Mouse (Mus musculus) myocyte (in vitro differentiated cells): Measurements from ENCODE around the gene Inhbc.

Experiments used
- CEBPB ChIP-seq: IDR thresholded peaks from 2 replicates; pipeline ENCODE4 v1.6.1; 2011; ENCODE audit warnings: mild to moderate bottlenecking, moderate library complexity; ENCODE audit not compliant: poor library complexity, insufficient read depth, severe bottlenecking
- E2F4 ChIP-seq: IDR thresholded peaks from one replicate; pipeline ENCODE4 v1.6.1; 2011; ENCODE audit warnings: mild to moderate bottlenecking, control low read depth, moderate library complexity; ENCODE audit not compliant: insufficient read depth
- MYOD1 ChIP-seq, 3 experiments: IDR thresholded peaks; one replicate each; pipeline ENCODE4 v1.6.1; 2011; ENCODE audit warnings: control low read depth in 2 of 3, low read depth in 2 of 3, mild to moderate bottlenecking in 2 of 3, moderate library complexity in 1 of 3; ENCODE audit not compliant: insufficient read length in 2 of 3, control insufficient read depth in 1 of 3
- MYOG ChIP-seq, 3 experiments: IDR thresholded peaks; one replicate each; pipeline ENCODE4 v1.6.1; 2011; ENCODE audit warnings: control low read depth in 2 of 3, low read depth in 2 of 3, mild to moderate bottlenecking in 2 of 3; ENCODE audit not compliant: insufficient read length in 2 of 3, control insufficient read depth in 1 of 3, insufficient read depth in 1 of 3
- POLR2A ChIP-seq: IDR thresholded peaks from one replicate; pipeline ENCODE4 v1.6.1; 2011; ENCODE audit warnings: low read depth, mild to moderate bottlenecking, control low read depth, moderate library complexity; ENCODE audit not compliant: insufficient read length
- POLR2AphosphoS2 ChIP-seq: IDR thresholded peaks from one replicate; pipeline ENCODE4 v1.6.1; 2011; ENCODE audit warnings: low read depth, control low read depth; ENCODE audit not compliant: insufficient read length
- SRF ChIP-seq: IDR thresholded peaks from one replicate; pipeline ENCODE4 v1.6.1; 2011; ENCODE audit warnings: low read depth; ENCODE audit not compliant: control insufficient read depth, insufficient read length
- TCF12 ChIP-seq: IDR thresholded peaks from one replicate; pipeline ENCODE4 v1.6.1; 2011; ENCODE audit warnings: mild to moderate bottlenecking, control low read depth; ENCODE audit not compliant: poor library complexity, insufficient read depth, severe bottlenecking
- TCF3 ChIP-seq: IDR thresholded peaks from one replicate; pipeline ENCODE4 v1.6.1; 2011; ENCODE audit warnings: low read depth, control low read depth; ENCODE audit not compliant: insufficient read length
- USF1 ChIP-seq: IDR thresholded peaks from one replicate; pipeline ENCODE4 v1.6.1; 2011; ENCODE audit warnings: low read depth, mild to moderate bottlenecking, control low read depth, moderate library complexity

- TF ChIP-seq POLR2A (no peak), E2F4 (no peak), POLR2AphosphoS2 (no peak), MYOD1 (IDR thresholded peaks at IDR 0.05; ENCODE audit: control insufficient read depth in 1 of 3, insufficient read length in 2 of 3, low read depth in 2 of 3) (no peak), CEBPB (no peak), TCF12 (no peak), USF1 (no peak), SRF (no peak), TCF3 (no peak), MYOG (IDR thresholded peaks at IDR 0.05; ENCODE audit: control insufficient read depth in 1 of 3, insufficient read depth in 1 of 3, insufficient read length in 2 of 3, low read depth in 2 of 3) (no peak)
Measured at GRCm38 (mm10) chr10:127336952-127337351, 33.3 kb downstream of the Inhbc start.
